Mouse (Mus musculus) liver, adult (tissue): ENCODE data around the gene Depdc1b.

Source experiments
- GATA4 ChIP-seq: IDR thresholded peaks from 2 replicates; pipeline ENCODE4 v1.6.1; 2014; ENCODE audit warnings: mild to moderate bottlenecking, low read length; ENCODE audit not compliant: insufficient replicate concordance

Depdc1b gene

GRCm38 (mm10) chr13:108300346-108300950 lies 15.7 kb upstream of the Depdc1b start:
- no peak for TF ChIP-seq GATA4

GRCm38 (mm10) chr13:108301411-108301810 lies 14.7 kb upstream of the Depdc1b start:
- no peak for TF ChIP-seq GATA4

GRCm38 (mm10) chr13:108302957-108303675 lies 13.0 kb upstream of the Depdc1b start:
- TF ChIP-seq GATA4 = no peak

- TF ChIP-seq GATA4 = no peak
Observed at GRCm38 (mm10) chr13:108303841-108304240, 12.3 kb upstream of the Depdc1b start.

- TF ChIP-seq GATA4 = no peak
Observed at GRCm38 (mm10) chr13:108304680-108305079, 11.5 kb upstream of the Depdc1b start.

GRCm38 (mm10) chr13:108316487-108316903 lies 363 bp downstream of the Depdc1b start:
- TF ChIP-seq GATA4 = no peak

- no peak for TF ChIP-seq GATA4
Observed at GRCm38 (mm10) chr13:108317414-108317813, 1.3 kb downstream of the Depdc1b start.

GRCm38 (mm10) chr13:108319028-108319427 lies 2.9 kb downstream of the Depdc1b start:
- TF ChIP-seq GATA4 = no peak

- no peak for TF ChIP-seq GATA4
Observed at GRCm38 (mm10) chr13:108320216-108320615, 4.1 kb downstream of the Depdc1b start.

- no peak for TF ChIP-seq GATA4
Observed at GRCm38 (mm10) chr13:108322466-108322865, 6.3 kb downstream of the Depdc1b start.

- TF ChIP-seq GATA4 = no peak
Observed at GRCm38 (mm10) chr13:108323317-108323716, 7.2 kb downstream of the Depdc1b start.

- TF ChIP-seq GATA4 = no peak
Observed at GRCm38 (mm10) chr13:108323866-108324829, 8.0 kb downstream of the Depdc1b start.

GRCm38 (mm10) chr13:108325871-108326270 lies 9.7 kb downstream of the Depdc1b start:
- TF ChIP-seq GATA4 = no peak

GRCm38 (mm10) chr13:108326351-108326750 lies 10.2 kb downstream of the Depdc1b start:
- TF ChIP-seq GATA4 = no peak

GRCm38 (mm10) chr13:108327047-108327446 lies 10.9 kb downstream of the Depdc1b start:
- TF ChIP-seq GATA4 = no peak
